Mouse (Mus musculus) brain, embryonic 14.5 days (tissue): ENCODE data around the gene Vac14.

Source experiments
- CTCF ChIP-seq: fragments of 200-500 bp; IDR thresholded peaks from 2 replicates; pipeline ENCODE4 v1.5.1; 2012; ENCODE audit warnings: inconsistent platforms, mild to moderate bottlenecking, moderate library complexity, borderline replicate concordance; ENCODE audit not compliant: insufficient read depth, insufficient read length; ENCODE audit errors: extremely low read depth
- POLR2A ChIP-seq: fragments of 200-500 bp; IDR thresholded peaks from 2 replicates; pipeline ENCODE4 v1.6.1; 2012; ENCODE audit warnings: mild to moderate bottlenecking, inconsistent platforms, borderline replicate concordance; ENCODE audit not compliant: poor library complexity, insufficient read depth, insufficient read length, severe bottlenecking; ENCODE audit errors: extremely low read depth

- TF ChIP-seq CTCF (no peak), POLR2A (no peak)
These were observed 806 bp downstream of the Vac14 start for GRCm38 (mm10) chr8:110619208-110619574.
